Mouse (Mus musculus) heart, adult 11 months (tissue): ENCODE measurements at regions not wholly inside any gene's neighbourhood (a gene's known extent, or its start where the extent isn't known, plus 50 kb on each side); places are given as distances from the start of the nearest gene placed in this dataset.
"Not testable (repeated sequence)": the region's sequence is repeated elsewhere in the genome, so short reads cannot be mapped to it uniquely, and the experiment has no call there.

Source experiments
- DNase-seq: peaks from one replicate; pipeline ENCODE4 v3.0.0; 2022

- peak; percentile 40 for DNase-seq
Measured at GRCm38 (mm10) chr12:40898414-40899027, 125.4 kb upstream of the Immp2l start.

- DNase-seq = peak; percentile 33
Measured at GRCm38 (mm10) chr12:40905650-40906338, 118.1 kb upstream of the Immp2l start.

GRCm38 (mm10) chr12:40906807-40907206 is 117.1 kb upstream of the Immp2l start:
- peak; percentile 61 for DNase-seq

GRCm38 (mm10) chr12:40908809-40909795 is 114.8 kb upstream of the Immp2l start:
- peak; percentile 60 for DNase-seq

- DNase-seq = peak; percentile 82
Measured at GRCm38 (mm10) chr12:40917486-40917885, 106.4 kb upstream of the Immp2l start.

- no peak for DNase-seq
Measured at GRCm38 (mm10) chr12:40921988-40922387, 101.9 kb upstream of the Immp2l start.

GRCm38 (mm10) chr12:40926681-40927080 is 97.2 kb upstream of the Immp2l start:
- DNase-seq = no peak

- peak; percentile 55 for DNase-seq
Measured at GRCm38 (mm10) chr12:40929409-40929808, 94.5 kb upstream of the Immp2l start.

- DNase-seq = no peak
Measured at GRCm38 (mm10) chr12:40935098-40935759, 88.7 kb upstream of the Immp2l start.

GRCm38 (mm10) chr12:40937037-40937436 is 86.9 kb upstream of the Immp2l start:
- no peak for DNase-seq

GRCm38 (mm10) chr12:40946888-40947287 is 77.0 kb upstream of the Immp2l start:
- DNase-seq = peak; percentile 61

GRCm38 (mm10) chr12:40949580-40949979 is 74.3 kb upstream of the Immp2l start:
- no peak for DNase-seq

GRCm38 (mm10) chr12:40958536-40958935 is 65.4 kb upstream of the Immp2l start:
- no peak for DNase-seq

GRCm38 (mm10) chr12:40964996-40965395 is 58.9 kb upstream of the Immp2l start:
- no peak for DNase-seq

GRCm38 (mm10) chr12:40966308-40966707 is 57.6 kb upstream of the Immp2l start:
- DNase-seq = no peak

- not testable (repeated sequence) for DNase-seq
Measured at GRCm38 (mm10) chr12:40966723-40967122, 57.2 kb upstream of the Immp2l start.

- DNase-seq = no peak
Measured at GRCm38 (mm10) chr12:40972844-40973243, 51.0 kb upstream of the Immp2l start.
